Mouse (Mus musculus): ENCODE data around the gene Tpmt. TPM values are rescaled to one million over a fixed set of nuclear protein-coding genes. Genes with fewer than 3 reads are reported as not detected.

Tpmt gene
- polyA plus RNA-seq (2016; fragmentation: Nextera tagmentation; extraction: Ambion mirVana): 30.0 and 32.3 TPM in 2 replicates

DNA sequence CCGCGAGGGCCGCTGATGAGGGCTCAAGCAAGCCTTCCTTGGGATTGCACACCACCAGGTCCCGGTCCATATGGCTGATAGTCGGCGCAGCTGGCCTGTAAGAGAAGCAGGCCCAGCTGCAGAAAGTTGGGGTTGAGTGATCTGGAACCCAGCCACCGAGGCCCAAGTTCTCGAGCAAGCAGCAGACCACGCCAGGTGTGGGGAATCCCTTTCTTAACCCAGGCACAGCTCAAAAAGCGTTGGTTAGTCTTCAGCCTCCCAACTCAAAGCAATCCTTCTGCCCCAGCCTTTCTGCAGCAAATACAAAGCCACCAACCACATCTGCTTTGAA is at the start of gene Tpmt:
Tpmt (minus strand) TSS at position 121 of the 331 bp plus-strand sequence.
- 25% methylated on average over 10 of the region's 10 CpGs for WGBS
- H3K27ac ChIP-seq (replicated peaks): peak within 1 kb of the TSS; percentile 81
- no peak for DNase-seq (ENCODE audit: low spot score)
- peaks cover 8% of the 10 kb centered on the region; the same call in 1 of the 2 replicates for H3K27me3 ChIP-seq (replicated peaks; ENCODE audit: low read depth, poor library complexity, severe bottlenecking)
- no peaks in the 10 kb centered on the region for H3K9me3 ChIP-seq
- peak within 1 kb of the TSS; percentile 73 for H3K4me3 ChIP-seq
- H3K4me1 ChIP-seq: peaks cover 23% of the 10 kb centered on the region
- peaks cover 14% of the 10 kb centered on the region for H3K36me3 ChIP-seq (replicated peaks)

DNA sequence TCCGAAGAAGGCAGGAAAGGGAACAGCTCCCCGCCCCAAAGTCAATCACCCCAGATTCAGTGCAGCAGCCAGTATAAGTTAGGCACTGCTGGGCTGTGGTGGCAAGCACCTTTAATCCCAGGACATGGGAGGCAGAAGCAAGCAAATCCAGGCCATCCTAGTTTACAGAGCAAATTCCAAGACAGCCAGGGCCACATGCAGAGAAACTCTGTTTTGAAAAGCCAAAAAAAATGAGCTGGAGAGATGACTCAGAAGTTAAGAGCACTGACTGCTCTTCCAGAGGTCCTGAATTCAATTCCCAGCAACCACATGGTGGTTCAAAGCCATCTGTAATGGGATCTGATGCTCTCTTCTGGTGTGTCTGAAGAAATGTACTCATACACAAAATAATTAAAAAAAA is 49.3 kb upstream of the Tpmt start:
- Histone ChIP-seq H3K27me3 (replicated peaks; ENCODE audit: low read depth, poor library complexity, severe bottlenecking) (no peaks in the 10 kb centered on the region), H3K27ac (replicated peaks) (no peak overlapping the region), H3K36me3 (replicated peaks) (peaks cover 100% of the 10 kb centered on the region), H3K9me3 (no peaks in the 10 kb centered on the region), H3K4me3 (no peak overlapping the region), H3K4me1 (no peaks in the 10 kb centered on the region)
- no peak for DNase-seq (ENCODE audit: low spot score)
- 94% methylated on average over 2 of the region's 2 CpGs for WGBS

DNA sequence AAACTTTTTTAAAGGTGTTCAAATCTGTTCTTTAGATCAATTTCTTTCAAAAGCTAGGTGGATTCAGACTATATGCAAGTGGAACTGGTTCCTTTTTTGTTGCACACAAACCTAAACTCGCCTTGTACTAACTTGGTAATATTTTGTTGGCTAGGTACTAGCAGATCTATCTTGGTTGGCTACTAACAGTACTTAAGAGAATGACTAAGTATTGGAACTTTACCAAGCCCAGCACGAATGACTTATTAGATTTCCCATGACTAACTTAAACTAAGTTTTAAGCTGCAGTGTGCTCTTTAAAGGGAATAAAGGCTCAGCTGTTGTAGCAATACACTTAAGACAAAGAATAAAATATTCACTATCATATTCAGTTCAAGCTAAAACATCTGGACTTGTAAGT is 44.7 kb upstream of the Tpmt start:
- DNase-seq (ENCODE audit: low spot score): no peak
- 87% methylated on average over 2 of the region's 2 CpGs for WGBS
- peaks cover 98% of the 10 kb centered on the region for H3K36me3 ChIP-seq (replicated peaks)

DNA sequence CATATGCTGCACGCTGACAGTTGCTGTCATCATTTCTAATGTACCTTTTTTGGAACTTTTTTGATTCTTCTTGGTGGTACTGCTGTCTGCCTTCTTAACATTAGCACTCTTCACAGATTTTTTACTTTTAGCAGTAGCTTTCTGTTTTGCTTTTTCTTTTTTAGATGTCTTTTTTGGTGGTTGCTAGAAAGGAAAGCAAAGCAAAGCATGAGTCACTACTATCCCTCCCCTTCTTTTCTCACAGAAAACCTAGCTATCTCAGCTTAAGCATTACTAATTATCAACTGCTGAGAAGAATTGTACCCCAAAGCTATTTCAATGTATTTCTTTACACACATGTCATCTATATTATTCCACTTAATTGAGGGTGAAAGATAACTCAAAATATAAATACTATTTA is 43.9 kb upstream of the Tpmt start:
- no peaks in the 10 kb centered on the region for H3K27me3 ChIP-seq (replicated peaks; ENCODE audit: low read depth, poor library complexity, severe bottlenecking)
- H3K9me3 ChIP-seq: no peaks in the 10 kb centered on the region
- H3K4me1 ChIP-seq: no peaks in the 10 kb centered on the region
- DNase-seq (ENCODE audit: low spot score): no peak
- 96% methylated on average over 1 of the region's 1 CpGs for WGBS
- no peak overlapping the region for H3K27ac ChIP-seq (replicated peaks)
- no peak overlapping the region for H3K4me3 ChIP-seq
- peaks cover 98% of the 10 kb centered on the region for H3K36me3 ChIP-seq (replicated peaks)

More for the DNA sequence above, 44.7 kb upstream of the Tpmt start:
- Histone ChIP-seq H3K27me3 (replicated peaks; ENCODE audit: low read depth, poor library complexity, severe bottlenecking) (no peaks in the 10 kb centered on the region), H3K4me3 (no peak overlapping the region), H3K27ac (replicated peaks) (no peak overlapping the region), H3K9me3 (no peaks in the 10 kb centered on the region), H3K4me1 (no peaks in the 10 kb centered on the region)

DNA sequence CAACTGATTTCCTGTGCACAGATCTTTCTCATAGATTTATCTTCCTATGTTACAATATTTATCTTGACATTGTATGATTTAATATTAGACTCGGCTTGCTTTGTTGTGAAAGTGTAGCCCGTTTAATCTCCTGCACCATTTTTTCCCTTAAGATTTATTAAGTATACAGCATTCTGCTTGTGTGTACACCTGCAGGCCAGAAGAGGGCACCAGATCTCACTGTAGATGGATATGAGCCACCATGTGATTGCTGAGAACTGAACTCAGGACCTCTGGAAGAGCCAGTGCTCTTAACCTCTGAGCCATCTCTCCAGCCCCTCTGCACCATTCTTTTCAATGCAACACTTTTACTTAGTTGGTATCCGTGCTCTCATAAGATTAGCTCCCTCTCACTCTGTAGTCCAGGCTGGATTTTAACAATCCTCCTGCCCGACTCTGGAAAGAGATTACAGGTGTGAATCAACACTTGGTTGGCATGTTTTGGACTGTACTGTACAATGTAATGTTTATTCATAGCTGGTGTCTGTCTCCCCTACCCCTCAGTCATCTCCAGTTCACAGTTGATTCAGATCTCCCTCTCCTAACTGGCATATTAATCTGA is 36.5 kb upstream of the Tpmt start:
- DNase-seq (ENCODE audit: low spot score): no peak
- H3K27ac ChIP-seq (replicated peaks): no peak overlapping the region
- no peaks in the 10 kb centered on the region for H3K27me3 ChIP-seq (replicated peaks; ENCODE audit: low read depth, poor library complexity, severe bottlenecking)
- WGBS: 90% methylated on average over 4 of the region's 4 CpGs
- peaks cover 2% of the 10 kb centered on the region; the same call in 1 of the 2 replicates for H3K9me3 ChIP-seq
- H3K4me3 ChIP-seq: no peak overlapping the region
- H3K4me1 ChIP-seq: no peaks in the 10 kb centered on the region
- peaks cover 79% of the 10 kb centered on the region for H3K36me3 ChIP-seq (replicated peaks)

DNA sequence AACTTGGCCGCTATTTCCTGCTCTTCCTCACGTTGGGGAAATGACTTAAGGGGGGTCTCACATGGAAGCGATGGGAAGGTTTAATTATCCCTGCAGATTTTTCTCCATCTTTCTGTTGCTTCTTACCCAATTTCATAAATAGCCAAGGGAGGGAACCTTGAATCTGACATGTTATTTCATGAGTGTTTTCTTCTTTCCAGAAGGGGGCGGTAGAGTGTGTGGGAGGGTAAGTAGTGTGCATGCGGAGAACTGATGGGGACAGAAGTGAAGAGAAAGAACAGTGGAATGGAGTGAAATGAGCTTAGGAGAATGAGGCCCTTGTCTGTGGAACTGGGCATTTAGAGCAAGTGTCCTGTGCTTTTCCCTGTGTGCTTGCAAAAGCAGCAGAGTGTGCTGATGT is 34.3 kb upstream of the Tpmt start:
- Histone ChIP-seq H3K27ac (replicated peaks) (no peak overlapping the region), H3K9me3 (peaks cover 2% of the 10 kb centered on the region; the same call in 1 of the 2 replicates), H3K27me3 (replicated peaks; ENCODE audit: low read depth, poor library complexity, severe bottlenecking) (no peaks in the 10 kb centered on the region), H3K36me3 (replicated peaks) (peaks cover 71% of the 10 kb centered on the region), H3K4me1 (no peaks in the 10 kb centered on the region), H3K4me3 (no peak overlapping the region)
- 70% methylated on average over 5 of the region's 5 CpGs for WGBS
- no peak for DNase-seq (ENCODE audit: low spot score)

DNA sequence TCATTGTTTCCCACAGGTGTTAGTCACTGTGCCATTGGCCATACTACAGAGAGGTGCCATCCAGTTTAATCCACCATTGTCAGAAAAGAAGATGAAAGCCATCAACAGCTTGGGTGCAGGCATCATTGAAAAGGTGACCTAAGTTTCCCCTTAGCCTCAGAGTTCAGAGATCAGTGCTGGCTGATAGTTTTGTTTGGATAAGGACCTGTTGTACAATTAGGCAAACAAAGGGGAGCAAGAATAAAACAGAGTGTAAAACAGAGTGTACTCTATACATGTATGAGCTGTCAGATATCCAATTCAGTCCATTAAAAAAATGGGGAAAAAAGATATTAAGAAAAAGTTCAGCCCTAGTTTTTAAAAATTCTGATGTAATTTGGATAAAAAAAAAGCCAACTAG is 32.8 kb upstream of the Tpmt start:
- H3K4me3 ChIP-seq: no peak overlapping the region
- peaks cover 2% of the 10 kb centered on the region; the same call in 1 of the 2 replicates for H3K9me3 ChIP-seq
- no peaks in the 10 kb centered on the region for H3K4me1 ChIP-seq
- DNase-seq (ENCODE audit: low spot score): no peak
- H3K27ac ChIP-seq (replicated peaks): no peak overlapping the region
- no peaks in the 10 kb centered on the region for H3K27me3 ChIP-seq (replicated peaks; ENCODE audit: low read depth, poor library complexity, severe bottlenecking)
- peaks cover 69% of the 10 kb centered on the region for H3K36me3 ChIP-seq (replicated peaks)

DNA sequence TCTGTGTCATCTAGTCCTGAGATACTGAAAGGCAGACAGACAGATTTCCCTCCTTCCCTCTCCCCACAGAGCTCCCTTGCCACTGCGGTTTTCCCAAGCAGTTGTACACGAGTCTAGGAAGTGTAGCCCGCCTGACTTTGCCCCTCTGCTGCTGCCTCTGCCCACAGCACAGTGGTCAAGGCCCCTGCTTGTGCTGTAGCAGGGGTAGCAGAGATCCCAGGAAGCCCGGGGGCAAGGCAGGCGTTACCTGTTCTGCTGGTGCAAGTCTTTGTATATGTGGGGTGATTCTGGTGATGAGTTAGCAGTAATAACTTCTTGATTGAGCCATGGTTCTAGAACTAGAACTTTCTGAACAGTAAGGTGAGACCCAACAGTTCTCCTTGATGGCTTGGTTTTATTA is 31.6 kb upstream of the Tpmt start:
- no peak overlapping the region for H3K4me3 ChIP-seq
- H3K4me1 ChIP-seq: no peaks in the 10 kb centered on the region
- peaks cover 2% of the 10 kb centered on the region; the same call in 1 of the 2 replicates for H3K9me3 ChIP-seq
- H3K27ac ChIP-seq (replicated peaks): no peak overlapping the region
- peaks cover 64% of the 10 kb centered on the region for H3K36me3 ChIP-seq (replicated peaks)
- 83% methylated on average over 5 of the region's 5 CpGs for WGBS
- no peak for DNase-seq (ENCODE audit: low spot score)
- no peaks in the 10 kb centered on the region for H3K27me3 ChIP-seq (replicated peaks; ENCODE audit: low read depth, poor library complexity, severe bottlenecking)

DNA sequence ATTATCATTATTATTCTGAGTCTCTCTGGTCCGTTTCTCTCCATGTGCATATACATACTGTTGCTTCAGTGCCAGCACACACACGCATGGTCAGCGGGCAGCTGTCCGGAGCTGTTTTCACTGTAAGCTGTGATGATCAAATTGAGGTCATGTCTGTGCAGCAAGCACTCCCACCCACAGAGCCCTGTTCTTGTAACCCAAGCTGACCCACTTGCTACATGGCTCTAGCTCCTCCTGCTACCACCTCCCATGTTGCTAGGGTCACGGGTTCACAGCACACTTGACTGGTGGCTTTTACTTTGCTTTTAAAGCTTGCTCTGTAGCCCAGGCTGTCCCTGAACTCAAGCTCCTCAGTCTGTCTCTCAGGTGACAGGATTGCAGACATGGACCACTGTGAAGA is 27.9 kb upstream of the Tpmt start:
- no peaks in the 10 kb centered on the region for H3K9me3 ChIP-seq
- no peak for DNase-seq (ENCODE audit: low spot score)
- 92% methylated on average over 5 of the region's 5 CpGs for WGBS
- peaks cover 52% of the 10 kb centered on the region for H3K36me3 ChIP-seq (replicated peaks)
- no peaks in the 10 kb centered on the region for H3K27me3 ChIP-seq (replicated peaks; ENCODE audit: low read depth, poor library complexity, severe bottlenecking)
- no peaks in the 10 kb centered on the region for H3K4me1 ChIP-seq
- no peak overlapping the region for H3K27ac ChIP-seq (replicated peaks)
- no peak overlapping the region for H3K4me3 ChIP-seq

DNA sequence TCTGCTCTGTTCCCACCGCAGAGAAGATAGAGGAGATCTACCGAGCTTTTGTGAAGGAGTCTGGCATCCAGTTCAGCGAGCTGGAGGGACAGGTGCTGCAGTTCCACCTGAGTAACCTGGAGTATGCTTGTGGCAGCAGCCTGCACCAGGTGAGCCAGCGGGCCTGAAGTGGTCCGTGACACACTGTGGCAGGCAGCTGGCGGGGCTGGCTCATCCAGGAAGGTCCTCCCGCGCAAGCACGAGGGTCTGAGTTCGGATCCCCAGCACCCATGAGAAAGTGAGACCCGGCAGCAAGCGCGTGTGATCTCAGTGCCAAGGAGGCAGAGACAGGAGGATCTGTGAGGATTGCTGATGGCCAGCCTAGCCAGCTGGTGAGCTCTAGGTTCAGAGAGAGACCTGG is 27.3 kb upstream of the Tpmt start:
- Histone ChIP-seq H3K9me3 (no peaks in the 10 kb centered on the region), H3K4me1 (no peaks in the 10 kb centered on the region), H3K27me3 (replicated peaks; ENCODE audit: low read depth, poor library complexity, severe bottlenecking) (no peaks in the 10 kb centered on the region), H3K27ac (replicated peaks) (no peak overlapping the region), H3K4me3 (no peak overlapping the region), H3K36me3 (replicated peaks) (peaks cover 56% of the 10 kb centered on the region)
- no peak for DNase-seq (ENCODE audit: low spot score)
- 93% methylated on average over 13 of the region's 13 CpGs for WGBS

DNA sequence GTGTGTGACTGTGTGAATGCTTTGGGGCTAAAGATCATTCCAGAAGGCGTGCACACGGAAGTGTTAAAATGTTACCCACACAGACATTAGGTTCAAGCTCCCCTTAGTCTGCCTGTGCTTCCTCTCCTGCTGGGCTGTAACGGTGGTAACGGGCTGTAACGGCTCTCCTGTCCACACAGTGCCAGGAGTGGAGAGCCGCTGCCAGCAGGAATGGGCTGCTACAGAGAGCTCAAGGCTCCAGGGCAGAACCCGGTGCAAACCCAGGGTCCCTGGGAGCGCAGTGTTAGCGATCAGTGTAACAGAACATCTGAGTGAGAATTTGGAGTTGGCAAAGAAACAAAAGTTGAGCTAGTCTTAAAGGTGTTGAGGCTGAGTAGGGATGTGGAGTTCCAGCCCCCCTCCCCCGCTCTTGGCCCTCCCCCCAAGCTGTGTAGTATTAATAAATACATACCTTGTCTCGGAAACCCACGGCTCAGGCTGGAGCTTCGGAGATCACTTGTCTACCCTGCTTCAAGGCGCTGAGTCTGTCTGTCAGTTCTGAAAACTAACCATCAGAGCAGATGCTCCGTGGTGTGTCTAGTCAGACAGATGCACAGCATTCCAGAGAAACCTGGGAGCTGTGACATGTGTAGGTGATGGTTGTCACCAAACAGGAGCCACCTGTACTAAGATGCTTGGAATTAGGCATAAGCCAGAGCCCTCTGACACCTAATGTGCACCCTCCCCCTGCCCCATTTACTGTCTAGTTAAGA is 26.0 kb upstream of the Tpmt start:
- H3K9me3 ChIP-seq: no peaks in the 10 kb centered on the region
- H3K36me3 ChIP-seq (replicated peaks): peaks cover 58% of the 10 kb centered on the region
- H3K4me1 ChIP-seq: no peaks in the 10 kb centered on the region
- 88% methylated on average over 15 of the region's 15 CpGs for WGBS
- no peak overlapping the region for H3K27ac ChIP-seq (replicated peaks)
- no peak for DNase-seq (ENCODE audit: low spot score)
- no peak overlapping the region for H3K4me3 ChIP-seq
- no peaks in the 10 kb centered on the region for H3K27me3 ChIP-seq (replicated peaks; ENCODE audit: low read depth, poor library complexity, severe bottlenecking)

DNA sequence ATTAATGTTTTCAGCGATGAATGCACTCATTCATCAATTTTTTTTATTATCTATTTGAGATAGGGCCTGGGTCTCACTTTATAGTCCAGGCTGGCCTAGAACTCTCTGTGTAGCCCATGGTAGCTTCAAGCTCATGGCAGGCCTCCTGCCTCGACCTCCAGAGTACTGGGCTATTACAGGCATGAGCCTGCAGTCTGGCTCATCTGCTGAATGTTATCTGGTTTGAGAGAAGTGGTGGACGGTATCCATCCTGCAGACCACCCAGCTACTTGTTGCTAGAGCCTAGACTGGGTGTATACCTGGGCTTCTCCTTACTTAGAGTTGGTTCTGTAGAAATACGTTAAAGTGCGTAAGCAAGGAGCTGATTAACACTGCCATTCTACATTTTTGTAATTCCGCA is 22.5 kb upstream of the Tpmt start:
- Histone ChIP-seq H3K27me3 (replicated peaks; ENCODE audit: low read depth, poor library complexity, severe bottlenecking) (no peaks in the 10 kb centered on the region), H3K4me1 (no peaks in the 10 kb centered on the region), H3K27ac (replicated peaks) (no peak overlapping the region), H3K36me3 (replicated peaks) (peaks cover 57% of the 10 kb centered on the region), H3K9me3 (no peaks in the 10 kb centered on the region), H3K4me3 (no peak overlapping the region)
- 92% methylated on average over 6 of the region's 6 CpGs for WGBS
- no peak for DNase-seq (ENCODE audit: low spot score)

DNA sequence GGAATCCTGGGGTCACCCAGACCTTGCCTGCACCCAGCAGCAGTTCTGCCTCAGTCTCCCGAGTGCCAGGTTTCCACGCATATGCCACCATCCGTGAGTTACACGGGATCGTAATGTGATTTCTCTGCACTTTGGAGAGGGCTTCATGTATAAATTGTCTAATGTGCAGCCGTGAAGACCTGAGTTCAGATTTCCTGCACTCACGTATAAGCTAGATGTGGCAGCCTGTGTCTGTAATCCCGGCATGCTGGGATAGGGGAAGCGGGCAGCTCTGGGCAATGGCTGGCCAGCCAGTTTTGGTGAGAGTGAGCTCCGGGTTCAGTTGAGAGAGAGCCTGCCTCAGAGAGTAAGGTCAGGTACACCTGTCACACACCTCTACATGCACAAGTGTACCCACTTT is 22.0 kb upstream of the Tpmt start:
- WGBS: 95% methylated on average over 10 of the region's 10 CpGs
- Histone ChIP-seq H3K36me3 (replicated peaks) (peaks cover 54% of the 10 kb centered on the region), H3K4me1 (no peaks in the 10 kb centered on the region), H3K4me3 (no peak overlapping the region), H3K27ac (replicated peaks) (no peak overlapping the region), H3K9me3 (no peaks in the 10 kb centered on the region), H3K27me3 (replicated peaks; ENCODE audit: low read depth, poor library complexity, severe bottlenecking) (no peaks in the 10 kb centered on the region)
- no peak for DNase-seq (ENCODE audit: low spot score)

Data from embryonic facial prominence, embryonic 10.5 days (tissue).